Mouse (Mus musculus): ENCODE measurements at regions not wholly inside any gene's neighbourhood (a gene's known extent, or its start where the extent isn't known, plus 50 kb on each side); places are given as distances from the start of the nearest gene placed in this dataset.
A peak's percentile ranks its signal among the peaks of the same experiment; 100 is the strongest.

DNA sequence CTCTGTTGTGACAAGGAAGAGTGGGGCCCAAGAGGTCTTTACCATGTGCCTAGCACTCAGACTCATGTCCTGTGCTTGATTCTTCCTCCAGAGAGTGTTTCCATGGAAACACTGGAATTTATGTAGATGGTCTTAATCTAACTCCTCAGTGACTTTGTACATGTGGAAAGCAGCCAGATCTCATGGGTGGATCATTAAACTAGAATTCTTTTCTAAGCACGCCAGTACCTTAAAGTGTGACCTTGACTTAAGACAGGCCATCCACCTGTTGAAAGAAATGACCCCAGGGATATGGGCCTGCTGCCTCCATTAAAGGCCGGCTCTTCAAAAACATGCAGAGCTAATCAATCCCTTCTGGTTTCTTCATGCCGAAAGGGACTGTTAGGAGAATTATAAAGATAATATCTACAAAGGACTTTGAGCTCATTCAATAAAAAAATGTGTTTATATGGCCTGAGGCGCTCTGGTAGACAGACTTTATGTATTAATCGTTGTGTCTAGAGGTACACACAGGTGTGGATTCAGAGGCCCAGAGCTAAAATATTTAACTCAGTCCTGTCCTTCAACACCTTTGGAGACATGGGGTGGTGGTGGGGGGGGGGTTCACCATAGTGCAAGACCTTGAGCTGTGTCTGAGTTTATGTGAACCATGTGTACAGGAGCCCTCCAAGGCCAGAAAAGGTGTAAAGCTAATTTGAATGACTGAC is 60.5 kb upstream of the Gls start:
- ATAC-seq (ENCODE audit: low FRiP score, low TSS enrichment), result peak; percentile 69
- H3K9ac ChIP-seq (replicated peaks; ENCODE audit: low read length), result no peak overlapping the region
- 78% methylated on average over 5 of the region's 5 CpGs for WGBS

More for the DNA sequence above, 60.5 kb upstream of the Gls start:
- Histone ChIP-seq H3K27me3 (ENCODE audit: insufficient read depth, low read length) (no peaks in the 10 kb centered on the region), H3K4me2 (replicated peaks; ENCODE audit: low read depth, low read length) (no peak overlapping the region), H3K27ac (ENCODE audit: low read length) (no peak overlapping the region), H3K36me3 (ENCODE audit: insufficient read depth, low read length) (no peaks in the 10 kb centered on the region), H3K9me3 (ENCODE audit: low read length) (no peaks in the 10 kb centered on the region), H3K4me3 (ENCODE audit: low read length) (no peak overlapping the region), H3K4me1 (ENCODE audit: insufficient read depth, low read length) (peaks cover 4% of the 10 kb centered on the region; the same call in 1 of the 2 replicates)

Measured in kidney, embryonic 16.5 days (tissue).